Mouse (Mus musculus) brown adipose tissue, adult 24 weeks (tissue): ENCODE measurements around the gene Lfng. TPM values are rescaled to one million over a fixed set of nuclear protein-coding genes. Genes with fewer than 3 reads are reported as not detected.

Experiments
- H3K27ac ChIP-seq: fragments of 200-500 bp; replicated peaks from 2 replicates; pipeline ENCODE4 v1.5.1; 2012; ENCODE audit warnings: low read depth, mild to moderate bottlenecking, low read length
- H3K4me1 ChIP-seq: fragments of 200-500 bp; 2 replicates; pipeline ENCODE4 v1.6.1; 2012; ENCODE audit warnings: low read length, mixed read lengths; ENCODE audit not compliant: control insufficient read depth, insufficient read depth, insufficient read length
- H3K4me3 ChIP-seq: fragments of 200-500 bp; 2 replicates; pipeline ENCODE4 v1.5.1; 2012; ENCODE audit warnings: low read depth, mild to moderate bottlenecking, low read length, moderate library complexity; ENCODE audit not compliant: insufficient read depth
- polyA plus RNA-seq: library from polyadenylated mRNA; stranded (reverse); fragments of >200 nt; gene quantifications from 2 replicates; pipeline ENCODE4 v1.2.4, GENCODE M21; 2012; ENCODE audit not compliant: missing spikeins, insufficient read depth, insufficient read length

Lfng gene
- polyA plus RNA-seq, 1 experiment, result 4.6 TPM

DNA sequence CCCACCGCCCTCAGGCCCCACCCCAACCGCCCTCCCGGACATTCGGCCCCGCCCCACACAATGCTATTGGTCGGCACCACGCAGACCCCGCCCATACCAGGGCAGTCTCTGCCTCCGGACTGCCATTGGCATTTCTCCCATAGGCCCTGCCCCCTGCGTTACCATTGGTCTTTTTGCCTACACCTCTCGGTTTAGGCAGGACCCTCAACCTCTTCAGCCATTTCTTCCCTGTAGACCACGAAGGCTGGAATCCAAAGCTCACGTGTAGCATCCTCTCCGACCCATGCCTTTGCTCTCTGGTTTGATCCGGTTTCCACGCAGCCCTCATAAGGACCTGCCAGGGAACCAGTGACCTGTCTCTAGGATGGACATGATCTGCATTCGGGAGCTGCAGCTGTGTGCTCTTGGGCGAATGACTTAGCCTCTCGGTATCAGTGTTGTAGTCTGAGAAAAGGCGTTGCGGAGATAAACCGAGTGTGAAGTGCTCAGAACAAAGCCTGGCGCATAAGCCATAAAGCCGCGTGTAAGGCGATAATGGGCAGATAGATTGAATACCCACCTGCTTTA is 42.1 kb downstream of the Lfng start:
- Histone ChIP-seq H3K4me1 (peaks cover 16% of the 10 kb centered on the region), H3K27ac (no peak overlapping the region), H3K4me3 (peak overlapping the region; percentile 53)

DNA sequence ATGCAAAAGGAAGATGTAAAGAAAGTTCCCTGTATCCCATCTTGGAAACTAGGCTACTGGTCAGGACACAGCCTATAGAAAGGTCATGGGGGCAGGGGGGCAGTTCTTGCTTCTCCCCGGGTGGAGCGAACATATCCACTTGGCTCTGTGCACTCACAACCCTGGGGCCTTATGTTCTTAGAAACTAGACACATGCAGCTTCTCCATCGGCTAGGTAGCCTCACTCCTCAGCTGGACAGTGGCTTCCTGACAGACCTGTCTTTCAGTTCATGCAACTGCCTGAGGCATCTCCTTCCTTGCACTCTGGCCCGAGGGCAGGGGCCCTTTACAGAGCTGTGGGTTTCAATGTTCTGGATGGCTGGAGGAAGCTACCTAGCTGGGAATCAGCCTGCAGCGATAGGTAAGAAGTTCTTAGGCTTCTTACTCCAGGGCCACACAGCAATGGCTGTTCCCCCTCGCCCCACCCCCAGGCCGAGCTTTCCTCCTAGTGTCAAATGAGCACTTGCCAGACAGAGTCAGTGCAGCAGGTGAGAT is 42.8 kb downstream of the Lfng start:
- no peak overlapping the region for H3K4me3 ChIP-seq
- H3K4me1 ChIP-seq, result peaks cover 12% of the 10 kb centered on the region
- H3K27ac ChIP-seq, result no peak overlapping the region

DNA sequence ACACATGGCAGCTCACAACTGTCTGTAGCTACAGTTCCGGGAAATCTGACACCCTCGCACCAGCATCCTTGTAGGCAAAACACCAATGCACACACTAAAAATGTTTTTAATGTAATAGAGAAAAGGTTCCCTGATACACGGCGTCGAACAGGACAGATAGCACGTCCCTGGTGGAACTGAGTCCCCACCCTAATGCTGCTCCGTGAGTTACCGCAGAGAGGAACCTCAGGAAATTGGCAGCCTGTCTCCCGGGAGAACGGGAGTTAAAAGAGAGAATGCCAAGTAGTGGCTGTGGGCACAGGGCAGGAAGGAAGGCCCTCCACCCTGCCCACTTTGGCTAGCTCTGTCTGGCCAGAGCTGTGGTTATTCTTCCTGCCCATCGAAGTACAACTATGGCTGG is 44.1 kb downstream of the Lfng start:
- peaks cover 12% of the 10 kb centered on the region for H3K4me1 ChIP-seq
- H3K4me3 ChIP-seq, result no peak overlapping the region
- no peak overlapping the region for H3K27ac ChIP-seq

DNA sequence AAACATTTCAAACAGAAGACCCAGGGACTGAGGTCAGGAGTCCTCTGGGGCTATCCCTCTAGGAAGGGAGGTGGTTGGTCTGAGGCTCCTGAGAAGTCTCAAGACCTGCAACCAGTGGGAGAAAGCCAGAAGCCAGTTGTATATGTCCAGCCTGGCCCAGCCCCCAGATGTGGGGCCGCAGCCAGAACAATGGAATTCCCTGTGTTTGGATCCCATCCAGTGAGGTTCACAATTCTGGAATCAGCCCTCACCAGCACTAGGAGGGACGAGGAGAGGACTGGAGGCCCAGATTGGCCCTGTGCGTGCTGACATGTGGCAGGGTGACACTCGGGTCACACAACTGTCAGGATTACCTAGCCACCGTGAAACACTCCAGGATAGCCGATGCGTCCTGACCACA is 45.5 kb downstream of the Lfng start:
- no peak overlapping the region for H3K27ac ChIP-seq
- H3K4me3 ChIP-seq, result no peak overlapping the region
- H3K4me1 ChIP-seq, result peaks cover 6% of the 10 kb centered on the region; the same call in 1 of the 2 replicates

DNA sequence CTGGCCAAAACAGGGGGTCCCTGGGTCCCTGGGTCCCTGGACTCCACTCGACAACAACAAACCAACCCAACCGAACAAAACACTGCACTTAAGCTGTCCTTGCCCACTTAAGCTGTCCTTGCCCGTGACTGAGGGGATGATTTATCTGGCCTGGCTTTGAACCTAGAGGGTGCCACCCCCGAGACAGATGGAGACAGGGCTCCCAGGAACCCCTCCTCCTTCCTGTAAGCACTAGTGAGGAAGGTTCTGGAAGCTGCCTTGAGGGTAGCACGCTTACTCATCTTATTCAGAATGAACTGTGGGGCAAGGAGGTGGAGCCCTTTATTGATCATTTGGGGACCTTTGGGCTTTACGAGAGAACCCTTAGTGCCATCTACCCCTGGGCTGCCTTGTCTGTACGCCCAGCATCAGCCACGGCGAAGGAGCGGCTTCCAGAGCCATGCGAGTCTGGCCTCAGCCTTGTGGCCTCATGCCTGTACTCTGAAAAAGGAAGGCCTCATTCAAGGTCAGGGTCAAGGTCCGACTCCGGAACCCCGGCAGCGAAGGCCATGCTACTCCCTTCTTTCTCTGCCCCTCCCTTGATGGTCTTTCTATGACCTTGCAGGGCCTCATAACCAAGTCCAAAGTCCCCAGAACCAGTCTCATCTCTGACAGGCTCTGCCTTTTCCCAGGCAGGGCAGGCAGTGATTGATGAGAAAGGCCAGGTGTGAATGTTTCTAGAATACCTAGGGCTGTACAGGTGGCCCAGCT is 47.2 kb downstream of the Lfng start:
- Histone ChIP-seq H3K4me1 (peaks cover 6% of the 10 kb centered on the region; the same call in 1 of the 2 replicates), H3K27ac (no peak overlapping the region), H3K4me3 (no peak overlapping the region)

DNA sequence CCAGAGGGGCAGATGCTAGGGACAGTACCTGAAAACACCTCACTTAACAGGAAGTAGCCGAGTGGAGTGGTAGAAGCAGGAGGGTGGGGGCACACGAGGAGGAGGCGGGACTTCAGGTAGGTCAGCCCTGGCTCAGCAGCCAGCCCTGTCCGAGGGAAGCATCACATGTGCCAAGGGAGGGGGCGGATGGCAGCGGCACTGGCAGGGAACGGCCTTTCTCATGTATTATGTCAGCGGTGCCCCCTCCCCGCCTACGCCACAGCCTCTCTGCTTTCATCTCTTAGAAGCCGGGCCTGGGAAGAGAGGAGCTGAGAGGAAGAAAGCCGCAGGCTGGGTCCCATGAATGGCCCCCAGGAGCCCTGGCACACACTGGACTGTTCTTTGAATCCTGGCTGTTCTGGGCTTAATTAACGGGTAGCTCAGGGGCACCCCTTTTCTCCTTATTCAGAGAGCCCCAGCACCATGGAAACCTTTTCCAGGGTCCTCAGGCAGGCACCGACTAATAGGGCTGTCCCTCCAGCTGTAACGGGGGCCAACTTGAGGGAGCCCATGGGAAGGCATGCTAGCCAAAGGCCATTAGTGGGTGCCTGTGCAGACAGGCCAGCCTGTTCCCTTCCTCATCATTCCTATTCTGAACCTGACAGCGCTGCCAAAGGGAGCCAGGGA is 52.6 kb downstream of the Lfng start:
- Histone ChIP-seq H3K4me3 (no peak overlapping the region), H3K4me1 (no peaks in the 10 kb centered on the region)

DNA sequence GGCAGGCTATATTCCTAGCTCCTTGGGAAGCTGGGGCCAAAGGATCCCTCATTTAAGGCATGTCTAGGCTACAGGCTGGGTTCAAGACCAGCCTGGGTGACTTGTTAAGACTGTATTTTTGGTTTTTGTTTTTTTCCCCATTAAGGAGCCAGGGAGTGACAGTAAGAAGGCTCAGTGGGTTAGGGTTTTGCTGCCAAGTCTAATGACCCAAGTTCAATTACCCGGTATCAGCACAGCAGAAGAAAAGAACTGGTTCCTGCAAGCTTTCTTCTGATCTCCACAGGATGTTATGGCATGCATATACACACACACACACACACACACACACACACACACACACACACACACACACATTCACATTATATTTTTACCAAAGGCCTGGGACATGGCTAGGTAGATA is 53.3 kb downstream of the Lfng start:
- no peak overlapping the region for H3K27ac ChIP-seq
- no peak overlapping the region for H3K4me3 ChIP-seq
- no peaks in the 10 kb centered on the region for H3K4me1 ChIP-seq

More for the DNA sequence above, 52.6 kb downstream of the Lfng start:
- H3K27ac ChIP-seq, result no peak overlapping the region

DNA sequence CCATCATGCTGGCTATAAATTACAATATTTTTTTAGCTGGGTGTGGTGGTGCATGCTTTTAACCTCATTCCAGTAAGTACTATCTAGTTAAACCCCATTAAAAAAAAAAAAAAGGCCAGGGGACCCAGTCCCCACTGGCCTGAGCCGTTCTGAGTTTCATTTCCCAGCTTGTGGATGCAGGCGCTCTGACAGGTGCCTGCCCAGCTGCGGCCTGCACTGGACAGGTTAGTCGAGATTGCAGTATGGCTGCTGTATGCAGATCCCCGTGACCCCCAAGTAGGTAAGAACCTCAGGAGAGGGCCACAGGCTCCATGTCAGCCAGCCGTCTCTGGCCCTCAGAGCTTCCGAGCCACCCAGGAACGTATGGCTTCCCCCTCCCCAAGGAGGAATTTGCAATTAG is 54.3 kb downstream of the Lfng start:
- Histone ChIP-seq H3K4me1 (no peaks in the 10 kb centered on the region), H3K27ac (no peak overlapping the region), H3K4me3 (no peak overlapping the region)

DNA sequence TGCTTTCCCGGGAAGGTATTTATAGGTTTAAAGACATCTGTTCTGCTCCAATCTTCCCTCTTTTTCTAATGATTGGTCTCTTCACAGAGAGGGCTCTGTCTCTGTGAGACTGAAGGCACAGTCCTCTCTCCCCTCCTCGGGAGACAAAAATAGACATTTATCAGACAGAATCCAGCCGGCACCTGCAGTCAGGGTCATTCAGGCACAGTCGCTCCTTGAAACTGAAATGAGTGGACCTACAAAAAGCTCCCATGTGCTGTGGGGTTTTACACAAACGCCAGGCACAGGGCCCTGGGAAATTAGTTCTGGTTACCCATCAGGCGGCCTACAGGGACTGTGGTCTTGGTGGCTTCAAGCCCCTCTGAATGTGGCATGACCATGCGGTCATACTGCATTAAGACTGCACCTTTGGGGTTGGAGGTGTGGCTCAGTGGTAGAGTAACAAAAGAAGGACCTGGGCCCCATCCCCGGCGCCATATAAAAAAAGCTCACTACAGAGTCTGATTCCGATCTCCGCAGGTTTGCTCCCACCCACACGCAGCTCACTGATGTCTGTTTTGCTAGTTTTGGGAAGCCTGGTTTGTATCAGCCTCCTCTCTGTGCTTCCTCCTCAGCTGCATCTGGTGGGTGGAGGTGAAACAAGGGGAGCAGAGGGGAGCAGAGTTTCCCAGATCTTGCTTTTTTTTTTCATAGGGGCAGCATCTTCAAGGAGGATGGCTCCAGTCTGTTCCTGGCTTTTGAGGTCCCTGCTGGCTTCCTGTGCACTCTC is 54.9 kb downstream of the Lfng start:
- Histone ChIP-seq H3K4me3 (no peak overlapping the region), H3K27ac (no peak overlapping the region), H3K4me1 (no peaks in the 10 kb centered on the region)

DNA sequence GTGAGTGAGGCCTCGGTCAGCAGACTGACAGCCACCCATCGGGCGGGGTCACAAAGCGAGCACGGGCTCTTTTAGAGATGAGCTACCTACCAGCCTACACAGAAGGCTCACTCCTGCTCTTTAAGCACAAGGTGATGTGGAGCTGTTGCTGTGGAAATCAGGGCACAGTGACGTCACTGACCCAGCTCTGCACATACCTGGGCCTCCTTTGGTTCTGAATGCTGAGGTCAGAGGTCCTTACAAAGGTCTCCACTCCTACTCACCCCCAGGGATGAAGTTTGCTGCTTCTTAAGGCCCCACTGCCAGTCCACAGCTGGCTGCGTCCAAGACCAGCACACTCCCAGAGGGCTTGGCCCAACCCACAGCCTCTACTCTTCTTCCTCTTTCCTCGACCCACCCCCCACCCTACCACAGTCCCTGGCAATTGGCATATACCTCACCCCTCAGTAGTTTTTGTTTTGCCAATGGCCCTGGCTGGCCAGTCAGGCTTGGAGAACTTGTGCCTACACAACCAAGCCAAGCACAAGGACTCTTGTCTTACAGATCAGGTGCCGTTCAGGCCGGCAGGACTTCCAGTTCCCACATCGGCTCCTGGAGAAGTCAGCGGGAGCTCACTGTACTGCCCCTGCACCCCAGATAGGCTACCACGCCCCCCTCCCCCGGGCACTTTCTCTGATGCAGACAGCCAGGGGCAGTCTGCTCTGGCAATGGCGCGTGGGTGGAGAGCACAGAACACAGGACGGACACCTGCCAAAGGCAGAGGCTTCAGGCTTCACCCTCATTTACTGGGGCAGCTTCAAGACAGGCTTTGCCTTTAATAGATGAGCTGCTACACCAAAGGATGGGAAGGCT is 55.8 kb downstream of the Lfng start:
- no peak overlapping the region for H3K4me3 ChIP-seq
- no peaks in the 10 kb centered on the region for H3K4me1 ChIP-seq
- H3K27ac ChIP-seq, result no peak overlapping the region

DNA sequence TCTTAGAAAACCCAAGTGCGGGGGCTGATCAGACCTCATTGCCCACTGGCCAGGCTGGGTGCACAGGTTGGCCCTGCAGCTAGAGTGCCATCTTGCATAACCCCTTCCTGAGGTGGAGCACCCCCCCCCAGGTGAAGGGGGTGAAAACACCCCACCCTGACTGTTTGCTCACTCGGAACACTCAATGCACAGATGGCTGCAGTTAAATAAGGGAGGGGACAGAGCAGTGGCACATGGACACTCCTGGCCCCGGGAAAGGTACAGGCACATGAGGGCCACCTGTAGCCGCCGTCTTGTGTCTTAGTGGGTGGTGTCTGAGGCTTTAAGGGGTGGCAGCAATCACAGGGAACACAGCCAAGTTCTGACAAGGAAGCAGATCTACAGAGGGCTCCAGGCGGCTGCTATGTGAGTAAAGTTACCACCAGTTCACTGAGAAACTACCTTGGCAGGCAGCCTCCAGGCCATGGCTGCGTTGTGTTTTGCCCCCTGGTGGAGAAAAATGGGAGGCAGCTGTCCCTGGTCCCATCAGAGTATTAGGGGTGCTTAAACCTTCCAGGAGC is 56.6 kb downstream of the Lfng start:
- no peaks in the 10 kb centered on the region for H3K4me1 ChIP-seq
- H3K27ac ChIP-seq, result no peak overlapping the region
- no peak overlapping the region for H3K4me3 ChIP-seq
